Mouse (Mus musculus): ENCODE measurements around the gene Magt1.

GRCm38 (mm10) chrX:106011465-106012159 lies at the start of gene Magt1:
- no peak for TF ChIP-seq CTCF (IDR thresholded peaks at IDR 0.05; ENCODE audit: insufficient read depth, low read length)
- peak; percentile 80; the same call in 1 of the 2 replicates for TF ChIP-seq POLR2A (IDR thresholded peaks at IDR 0.05; ENCODE audit: borderline replicate concordance, extremely low read depth, low read depth, low read length)
